Mouse (Mus musculus) E14TG2a.4 (cell line): ENCODE data around the gene Scn1b.

ENCODE experiments used
- H3K27me3 ChIP-seq: 2 replicates; pipeline ENCODE4 v1.6.1; 2014; ENCODE audit warnings: low read length, control low read depth; ENCODE audit not compliant: insufficient read depth
- H3K36me3 ChIP-seq: 2 replicates; pipeline ENCODE4 v1.6.1; 2014; ENCODE audit warnings: low read length, control low read depth; ENCODE audit not compliant: insufficient read depth
- H3K4me1 ChIP-seq: replicated peaks from 2 replicates; pipeline ENCODE4 v1.6.1; 2014; ENCODE audit warnings: low read depth, low read length, control low read depth
- H3K4me3 ChIP-seq: replicated peaks from 2 replicates; pipeline ENCODE4 v1.5.1; 2014; ENCODE audit warnings: mild to moderate bottlenecking, low read length
- H3K9me3 ChIP-seq: 2 replicates; pipeline ENCODE4 v1.6.1; 2014; ENCODE audit warnings: low read length, control low read depth
- CTCF ChIP-seq: conservative IDR thresholded peaks from 2 replicates; pipeline ENCODE4 v1.5.1; 2014; ENCODE audit warnings: low read length
- NANOG ChIP-seq: IDR thresholded peaks from 2 replicates; pipeline ENCODE4 v1.6.1; 2014; ENCODE audit warnings: borderline replicate concordance, low read length, mixed read lengths
- POU5F1 ChIP-seq: IDR thresholded peaks from 2 replicates; pipeline ENCODE4 v1.6.1; 2014; ENCODE audit warnings: low read length, borderline replicate concordance

Gene Scn1b

DNA sequence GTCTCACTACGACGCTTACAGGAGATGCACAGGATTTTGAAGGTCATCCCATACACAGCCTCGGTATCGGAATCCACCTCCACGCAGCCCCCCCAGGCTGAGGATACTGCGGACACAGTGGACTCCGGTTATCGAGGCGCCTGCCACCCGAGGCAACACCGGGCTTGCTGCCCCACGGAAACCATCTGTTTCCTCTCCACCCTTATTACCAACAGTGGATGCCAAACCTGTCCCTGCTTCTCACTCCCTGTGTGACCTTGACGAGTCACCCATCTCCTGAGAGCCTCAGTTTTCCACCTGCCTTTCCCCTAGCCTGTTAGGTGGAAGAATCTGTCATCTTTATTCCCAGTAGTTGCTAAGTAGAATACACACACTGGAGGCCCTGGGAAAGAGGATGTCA, 1.7 kb downstream of the Scn1b start:
- TF ChIP-seq NANOG (no peak), POU5F1 (no peak), CTCF (no peak)

DNA sequence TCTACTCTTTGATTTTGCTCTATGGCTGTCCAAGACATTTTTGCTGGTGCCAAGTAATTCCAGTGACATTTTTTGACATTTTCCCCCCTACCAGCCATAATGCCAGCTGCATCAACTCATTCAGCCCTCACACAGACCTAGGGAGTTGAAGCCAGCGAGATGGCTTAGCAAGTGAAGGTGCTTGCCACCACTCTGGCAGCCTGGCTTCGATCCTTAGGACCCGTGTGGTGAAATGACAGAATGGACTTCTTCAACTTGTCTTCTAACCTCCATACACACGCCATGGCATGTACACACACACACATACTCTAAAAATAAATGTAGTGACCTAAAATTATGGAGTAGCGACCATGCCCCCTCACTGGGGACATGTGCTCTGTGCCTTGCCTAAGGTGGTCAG, 2.4 kb downstream of the Scn1b start:
- Histone ChIP-seq H3K9me3 (no peaks in the 10 kb centered on the region), H3K4me3 (no peak overlapping the region), H3K36me3 (peaks cover 19% of the 10 kb centered on the region), H3K4me1 (peaks cover 49% of the 10 kb centered on the region), H3K27me3 (peaks cover 41% of the 10 kb centered on the region)
- no peak for TF ChIP-seq NANOG
- TF ChIP-seq POU5F1, result no peak
- TF ChIP-seq CTCF, result no peak

More for the DNA sequence above, 1.7 kb downstream of the Scn1b start:
- peaks cover 41% of the 10 kb centered on the region for H3K27me3 ChIP-seq
- H3K36me3 ChIP-seq, result peaks cover 26% of the 10 kb centered on the region
- H3K4me3 ChIP-seq, result no peak overlapping the region
- H3K9me3 ChIP-seq, result no peaks in the 10 kb centered on the region
- peaks cover 46% of the 10 kb centered on the region for H3K4me1 ChIP-seq

DNA sequence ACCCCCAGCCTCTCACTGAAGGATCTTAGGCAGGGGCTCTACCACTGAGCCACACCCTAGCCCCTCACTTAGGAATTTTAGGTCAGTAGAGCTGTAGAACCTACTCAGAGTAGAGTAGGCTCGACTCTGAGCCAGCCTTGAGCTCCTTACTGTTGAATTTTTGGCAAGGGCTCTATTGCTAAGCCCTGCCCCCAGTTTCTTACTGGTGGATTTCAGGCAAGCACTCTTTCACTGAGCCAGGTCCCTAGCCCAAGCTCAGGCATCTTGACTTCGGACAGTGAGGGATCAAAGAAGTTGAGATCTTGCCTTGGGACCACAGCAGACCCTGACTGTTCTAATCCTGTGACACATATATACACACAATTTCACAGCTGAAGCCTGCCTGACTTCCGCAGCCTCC, 3.1 kb downstream of the Scn1b start:
- Histone ChIP-seq H3K9me3 (no peaks in the 10 kb centered on the region), H3K4me3 (no peak overlapping the region), H3K27me3 (peaks cover 41% of the 10 kb centered on the region), H3K36me3 (peaks cover 12% of the 10 kb centered on the region), H3K4me1 (peaks cover 54% of the 10 kb centered on the region)
- no peak for TF ChIP-seq POU5F1
- TF ChIP-seq CTCF, result no peak
- no peak for TF ChIP-seq NANOG

DNA sequence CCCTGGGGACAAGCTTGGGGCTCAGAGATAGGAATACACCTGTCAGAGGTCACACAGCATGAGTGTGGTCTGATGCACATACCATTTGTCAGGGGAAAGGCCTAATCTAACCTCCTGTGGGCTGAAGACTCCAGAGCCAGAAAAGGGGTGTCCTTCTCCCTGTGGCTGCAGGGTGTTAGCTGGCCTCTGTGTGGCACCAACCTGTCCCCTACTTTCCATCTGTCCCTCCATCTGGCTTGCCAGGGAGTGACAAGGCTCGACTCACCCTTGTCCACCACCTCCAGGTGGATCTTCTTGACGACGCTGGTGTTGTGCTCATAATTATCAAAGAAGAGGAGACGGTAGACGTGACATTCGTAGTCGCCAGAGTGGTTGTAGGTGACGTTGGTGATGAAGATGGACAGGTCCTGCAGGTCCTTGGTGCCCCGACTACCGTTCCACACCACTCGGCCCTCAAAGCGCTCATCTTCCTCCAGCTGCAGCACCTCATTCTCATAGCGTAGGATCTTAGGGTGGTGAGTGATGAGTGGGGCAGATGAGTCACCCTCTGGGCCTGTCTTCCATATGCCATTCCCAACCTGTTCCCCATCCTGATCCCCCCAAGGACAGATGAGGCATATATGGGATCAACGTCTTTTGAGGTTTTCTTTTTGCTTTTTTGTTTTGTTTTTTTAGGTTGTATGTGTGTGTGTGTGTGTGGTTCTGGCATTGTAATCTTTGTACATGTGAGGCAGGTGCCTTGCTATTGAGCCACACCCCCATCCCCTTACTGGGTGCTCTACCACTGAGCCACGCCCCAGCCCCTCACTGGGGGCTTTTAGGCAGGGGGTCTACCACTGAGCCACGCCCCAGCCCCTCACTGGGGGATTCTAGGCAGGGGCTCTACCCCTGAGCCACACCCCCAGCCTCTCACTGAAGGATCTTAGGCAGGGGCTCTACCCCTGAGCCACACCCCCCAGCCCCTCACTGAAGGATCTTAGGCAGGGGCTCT, 3.9 kb downstream of the Scn1b start:
- peaks cover 35% of the 10 kb centered on the region for H3K27me3 ChIP-seq
- H3K4me1 ChIP-seq, result peaks cover 52% of the 10 kb centered on the region
- no peak overlapping the region for H3K4me3 ChIP-seq
- no peaks in the 10 kb centered on the region for H3K9me3 ChIP-seq
- TF ChIP-seq CTCF, result no peak
- no peak for TF ChIP-seq POU5F1
- no peak for TF ChIP-seq NANOG
- 0 out of 2 replicates have a peak, but pooled peaks cover 6% of the 10 kb centered on the region for H3K36me3 ChIP-seq

DNA sequence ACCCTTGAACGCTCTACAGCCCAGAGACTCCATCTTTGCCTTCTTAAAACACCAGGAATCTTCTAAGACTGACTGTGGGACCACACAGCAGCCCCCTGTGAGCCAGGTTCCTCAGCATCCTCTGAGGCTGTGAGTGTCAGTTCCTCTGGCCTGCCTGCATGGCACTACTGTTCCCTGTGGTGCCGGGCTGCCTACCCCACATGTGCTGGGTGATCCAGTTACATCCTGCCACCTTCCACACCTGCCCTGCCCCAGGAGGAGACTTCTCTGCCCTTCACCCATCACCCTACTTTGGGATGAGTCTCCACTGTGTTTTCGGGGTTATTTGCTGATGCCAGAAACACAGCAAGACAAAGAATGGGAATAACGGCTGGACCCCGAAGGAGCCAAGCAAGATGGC, 7.2 kb downstream of the Scn1b start:
- Histone ChIP-seq H3K36me3 (0 out of 2 replicates have a peak, but pooled peaks cover 6% of the 10 kb centered on the region), H3K9me3 (no peaks in the 10 kb centered on the region), H3K27me3 (peaks cover 7% of the 10 kb centered on the region), H3K4me1 (peaks cover 58% of the 10 kb centered on the region), H3K4me3 (no peak overlapping the region)
- TF ChIP-seq NANOG (no peak), POU5F1 (no peak), CTCF (no peak)

DNA sequence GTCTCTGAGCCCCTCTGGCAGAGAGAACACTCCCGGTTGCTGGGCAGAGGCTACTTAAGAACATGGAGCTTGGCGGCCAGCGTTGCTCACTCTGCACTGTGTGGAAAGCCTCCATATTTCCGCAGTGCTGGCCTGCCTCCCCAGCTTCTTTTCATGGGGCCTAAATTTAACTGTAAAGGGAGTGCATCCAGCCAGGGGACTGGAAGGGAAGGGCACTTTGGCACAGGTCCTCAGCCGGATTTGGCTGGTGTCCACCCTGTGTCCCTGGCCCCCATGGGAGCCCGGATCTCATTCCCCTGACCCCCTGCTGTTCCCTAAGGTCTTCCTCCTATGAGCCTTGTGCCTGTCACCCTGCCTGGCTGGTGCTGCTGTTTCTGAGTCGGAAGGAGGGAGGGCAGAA, 8.3 kb downstream of the Scn1b start:
- 0 out of 2 replicates have a peak, but pooled peaks cover 6% of the 10 kb centered on the region for H3K36me3 ChIP-seq
- H3K4me1 ChIP-seq, result peaks cover 57% of the 10 kb centered on the region
- no peak overlapping the region for H3K4me3 ChIP-seq
- H3K27me3 ChIP-seq, result peaks cover 8% of the 10 kb centered on the region; the same call in 1 of the 2 replicates
- H3K9me3 ChIP-seq, result no peaks in the 10 kb centered on the region
- TF ChIP-seq NANOG (no peak), POU5F1 (no peak), CTCF (no peak)

DNA sequence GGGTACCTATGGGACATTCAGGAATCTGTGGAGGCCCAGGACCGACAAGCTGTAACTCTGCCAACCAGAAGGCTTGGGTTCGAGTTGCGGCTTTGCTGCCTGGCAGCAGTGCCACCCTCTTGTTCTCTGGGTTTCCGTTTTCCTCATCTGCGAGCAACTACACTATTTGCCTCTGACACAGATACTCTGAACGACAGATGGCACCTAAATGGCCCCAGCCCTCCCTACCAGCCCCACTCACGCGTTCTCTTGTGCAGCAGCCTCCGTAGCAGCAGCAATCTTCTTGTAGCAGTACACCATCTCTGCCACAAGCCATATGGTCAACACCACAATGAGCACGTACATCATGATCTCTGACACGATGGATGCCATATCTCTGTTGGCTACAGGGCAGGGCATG, 9.3 kb downstream of the Scn1b start:
- H3K27me3 ChIP-seq, result peaks cover 9% of the 10 kb centered on the region
- no peaks in the 10 kb centered on the region for H3K9me3 ChIP-seq
- peak overlapping the region; percentile 79 for H3K4me3 ChIP-seq
- H3K36me3 ChIP-seq, result 0 out of 2 replicates have a peak, but pooled peaks cover 1% of the 10 kb centered on the region
- H3K4me1 ChIP-seq, result peaks cover 52% of the 10 kb centered on the region
- TF ChIP-seq CTCF (no peak), NANOG (no peak), POU5F1 (no peak)

DNA sequence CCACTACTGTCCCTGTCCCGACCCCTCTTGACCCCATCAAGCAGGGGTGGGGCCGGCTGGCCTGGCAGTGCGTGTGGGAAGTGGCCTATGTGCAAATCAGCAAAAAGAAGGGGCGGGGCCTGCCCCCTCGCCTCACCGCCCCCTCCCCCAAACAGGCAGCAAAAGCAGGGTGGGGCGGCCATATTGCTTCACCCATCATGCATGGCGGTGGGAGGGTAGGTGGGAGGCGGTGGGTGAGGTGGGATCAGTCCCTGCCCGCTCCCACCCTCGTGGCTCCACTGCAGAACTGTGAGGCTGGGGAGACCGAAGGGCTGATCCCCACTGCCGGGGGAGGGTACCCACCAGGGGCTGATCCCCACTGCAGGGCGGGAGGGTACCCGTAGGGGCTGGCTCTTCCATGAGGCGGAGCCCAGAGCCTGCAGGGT, 10.1 kb downstream of the Scn1b start:
- H3K36me3 ChIP-seq, result no peaks in the 10 kb centered on the region
- peak overlapping the region; percentile 79 for H3K4me3 ChIP-seq
- peaks cover 9% of the 10 kb centered on the region for H3K27me3 ChIP-seq
- TF ChIP-seq POU5F1 (no peak), CTCF (no peak), NANOG (no peak)
- H3K9me3 ChIP-seq, result no peaks in the 10 kb centered on the region
- peaks cover 52% of the 10 kb centered on the region for H3K4me1 ChIP-seq

DNA sequence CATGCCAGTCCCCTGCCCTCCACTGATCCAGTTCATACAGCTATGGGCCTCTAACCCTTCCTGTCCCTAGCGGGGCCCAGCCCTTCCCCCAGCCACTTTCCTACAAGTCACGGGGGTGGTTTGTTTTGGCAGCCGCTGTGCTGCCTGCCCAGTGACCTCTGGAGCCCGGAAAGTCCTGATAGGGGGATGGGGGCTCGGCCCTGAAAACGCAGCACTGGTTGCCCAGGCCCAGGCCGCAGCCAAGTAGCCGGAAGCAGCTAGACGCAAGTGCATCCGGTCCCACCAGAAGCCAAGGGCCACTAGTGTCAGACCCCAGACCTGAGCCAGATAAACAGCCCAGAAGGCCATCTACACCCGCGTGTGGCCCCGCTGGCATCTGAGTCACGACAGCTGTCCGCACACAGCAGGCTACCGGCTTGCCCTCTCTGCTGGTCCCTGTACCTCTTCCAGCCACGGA, 11.2 kb downstream of the Scn1b start:
- TF ChIP-seq POU5F1 (no peak), NANOG (no peak), CTCF (no peak)
- Histone ChIP-seq H3K27me3 (peaks cover 9% of the 10 kb centered on the region), H3K4me3 (peak overlapping the region; percentile 79), H3K9me3 (no peaks in the 10 kb centered on the region), H3K4me1 (peaks cover 52% of the 10 kb centered on the region), H3K36me3 (no peaks in the 10 kb centered on the region)
